Mouse (Mus musculus): ENCODE data around the gene Renbp. TPM values are rescaled to one million over a fixed set of nuclear protein-coding genes. Genes with fewer than 3 reads are reported as not detected.
A peak's percentile ranks its signal among the peaks of the same experiment; 100 is the strongest.

Renbp gene
- polyA plus RNA-seq, 1 experiment from 2014 or later, result 20.3 TPM

DNA sequence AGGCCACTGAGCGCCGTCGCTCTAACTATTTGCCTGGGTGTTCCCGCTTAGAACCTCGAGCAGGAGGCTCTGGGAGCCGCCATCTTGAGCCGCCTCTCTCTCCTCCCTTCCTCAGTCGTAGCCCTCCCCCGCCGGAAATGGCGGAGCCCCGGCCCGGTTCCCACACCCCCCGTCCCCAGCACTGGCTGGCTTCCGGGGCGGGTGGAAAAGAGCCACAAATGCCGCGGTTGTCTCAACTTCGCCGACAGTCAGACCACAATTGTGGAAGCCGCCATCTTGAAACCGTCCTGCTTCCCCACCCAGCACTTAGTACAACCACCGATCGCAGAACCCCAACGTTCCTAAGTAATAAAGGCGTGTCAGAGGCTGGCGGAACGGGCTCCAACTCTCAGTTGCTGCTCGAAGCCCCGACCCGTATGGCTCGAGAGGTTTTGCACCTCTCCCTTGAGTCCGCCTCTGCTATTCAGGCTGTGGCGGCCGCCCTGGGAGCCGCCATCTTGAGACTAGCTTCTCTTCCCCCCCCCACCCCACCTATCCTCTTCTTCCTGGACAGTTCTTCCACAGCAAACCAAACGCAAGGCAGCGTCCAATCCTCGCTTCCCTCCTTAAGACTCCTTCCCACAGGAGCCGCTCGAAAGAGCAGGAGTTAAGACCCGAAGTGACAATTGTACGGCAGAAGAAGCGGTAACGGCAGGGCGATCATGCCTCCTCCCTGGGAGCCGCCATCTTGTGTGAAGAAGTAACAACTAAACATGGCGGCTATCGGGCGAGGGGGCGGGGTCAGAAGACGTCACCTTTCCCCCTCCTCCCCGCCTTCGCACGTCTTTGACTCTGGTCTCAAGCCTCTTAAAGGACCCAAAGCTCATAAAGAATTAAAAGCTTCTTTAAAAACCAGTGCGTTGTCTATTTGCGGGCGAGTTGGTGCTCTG, 35.9 kb upstream of the Renbp start, which contains the start of gene Hcfc1:
TSS of gene Hcfc1 (minus strand) at position 110 of the 929 bp plus-strand sequence.
- DNase-seq (ENCODE audit: low spot score) (peak; percentile 85), ATAC-seq (replicated peaks; ENCODE audit: insufficient number of reproducible peaks, low FRiP score, low TSS enrichment, low read depth) (peak; percentile 80)
- H3K9ac ChIP-seq (replicated peaks; ENCODE audit: low read length), result peak within 1 kb of the TSS; percentile 76
- peaks cover 3% of the 10 kb centered on the region; the same call in 1 of the 2 replicates for H3K4me1 ChIP-seq (ENCODE audit: control insufficient read depth, insufficient read depth, low read length)
- no peaks in the 10 kb centered on the region for H3K36me3 ChIP-seq (replicated peaks; ENCODE audit: control insufficient read depth, insufficient read depth, low read depth, low read length)
- no peaks in the 10 kb centered on the region for H3K9me3 ChIP-seq (replicated peaks; ENCODE audit: control insufficient read depth, low read length)
- WGBS, result 17% methylated on average over 45 of the region's 58 CpGs
- peak within 1 kb of the TSS; percentile 96 for H3K27ac ChIP-seq (replicated peaks; ENCODE audit: low read depth, low read length)
- H3K4me3 ChIP-seq (ENCODE audit: low read depth, low read length), result peak within 1 kb of the TSS; percentile 67
- peak within 1 kb of the TSS; percentile 57 for H3K4me2 ChIP-seq (ENCODE audit: low read depth, low read length)
- H3K27me3 ChIP-seq (ENCODE audit: control insufficient read depth, insufficient read depth, low read length), result no peaks in the 10 kb centered on the region

DNA sequence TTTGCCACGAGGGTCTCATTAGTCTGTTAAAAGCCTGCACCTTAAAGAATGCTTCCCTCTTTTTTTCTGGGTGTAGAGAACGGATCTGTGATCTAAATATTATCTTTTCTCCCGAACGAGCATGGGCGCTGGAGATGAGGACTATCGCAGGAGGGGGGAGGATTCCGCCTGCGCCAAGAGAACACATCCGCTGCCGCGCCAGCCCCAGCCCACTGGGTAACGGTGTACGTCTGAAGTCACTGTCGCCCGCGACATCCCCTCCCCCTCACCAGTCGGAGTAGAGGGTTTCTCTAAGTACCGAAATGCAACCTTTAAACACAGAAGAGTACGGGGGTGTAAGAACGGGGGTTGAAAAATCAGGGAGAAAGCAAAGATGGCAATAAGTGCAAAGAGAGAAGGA, 34.7 kb upstream of the Renbp start:
- no peak for ATAC-seq (replicated peaks; ENCODE audit: insufficient number of reproducible peaks, low FRiP score, low TSS enrichment, low read depth)
- H3K27me3 ChIP-seq (ENCODE audit: control insufficient read depth, insufficient read depth, low read length), result no peaks in the 10 kb centered on the region
- peak overlapping the region; percentile 96; the same call in 1 of the 2 replicates for H3K27ac ChIP-seq (replicated peaks; ENCODE audit: low read depth, low read length)
- H3K4me3 ChIP-seq (ENCODE audit: low read depth, low read length), result peak overlapping the region; percentile 67
- no peaks in the 10 kb centered on the region for H3K36me3 ChIP-seq (replicated peaks; ENCODE audit: control insufficient read depth, insufficient read depth, low read depth, low read length)
- peak overlapping the region; percentile 76 for H3K9ac ChIP-seq (replicated peaks; ENCODE audit: low read length)
- H3K4me1 ChIP-seq (ENCODE audit: control insufficient read depth, insufficient read depth, low read length), result peaks cover 3% of the 10 kb centered on the region; the same call in 1 of the 2 replicates
- peak overlapping the region; percentile 57 for H3K4me2 ChIP-seq (ENCODE audit: low read depth, low read length)
- WGBS, result 13% methylated on average over 19 of the region's 20 CpGs
- H3K9me3 ChIP-seq (replicated peaks; ENCODE audit: control insufficient read depth, low read length), result no peaks in the 10 kb centered on the region
- DNase-seq (ENCODE audit: low spot score), result peak; percentile 30

DNA sequence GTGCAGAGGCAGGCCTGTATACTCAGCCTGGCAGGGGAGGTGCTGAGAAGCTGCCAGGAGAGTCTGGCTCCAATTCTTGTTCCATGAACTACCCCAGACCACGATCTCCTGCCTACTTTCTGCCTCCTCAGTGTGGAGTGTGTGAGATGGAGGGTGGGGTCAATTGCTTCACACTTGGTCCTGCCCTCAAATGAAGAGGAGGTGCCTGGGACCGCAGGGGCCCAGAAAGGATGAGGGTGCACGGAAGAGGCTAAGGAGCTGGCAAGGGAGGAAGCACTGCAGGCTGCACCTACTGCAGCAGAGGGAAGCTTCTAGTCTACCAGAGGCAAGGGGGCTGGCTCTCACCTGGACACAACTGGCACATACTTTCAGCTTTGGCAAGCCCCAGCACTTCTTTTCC, 33.7 kb upstream of the Renbp start:
- H3K27ac ChIP-seq (replicated peaks; ENCODE audit: low read depth, low read length), result no peak overlapping the region
- H3K27me3 ChIP-seq (ENCODE audit: control insufficient read depth, insufficient read depth, low read length), result no peaks in the 10 kb centered on the region
- H3K4me3 ChIP-seq (ENCODE audit: low read depth, low read length), result peak overlapping the region; percentile 67
- no peaks in the 10 kb centered on the region for H3K9me3 ChIP-seq (replicated peaks; ENCODE audit: control insufficient read depth, low read length)
- peaks cover 3% of the 10 kb centered on the region; the same call in 1 of the 2 replicates for H3K4me1 ChIP-seq (ENCODE audit: control insufficient read depth, insufficient read depth, low read length)
- no peak for ATAC-seq (replicated peaks; ENCODE audit: insufficient number of reproducible peaks, low FRiP score, low TSS enrichment, low read depth)
- H3K9ac ChIP-seq (replicated peaks; ENCODE audit: low read length), result peak overlapping the region; percentile 76
- no peaks in the 10 kb centered on the region for H3K36me3 ChIP-seq (replicated peaks; ENCODE audit: control insufficient read depth, insufficient read depth, low read depth, low read length)
- 54% methylated on average over 3 of the region's 3 CpGs for WGBS
- H3K4me2 ChIP-seq (ENCODE audit: low read depth, low read length), result peak overlapping the region; percentile 57
- DNase-seq (ENCODE audit: low spot score), result no peak

DNA sequence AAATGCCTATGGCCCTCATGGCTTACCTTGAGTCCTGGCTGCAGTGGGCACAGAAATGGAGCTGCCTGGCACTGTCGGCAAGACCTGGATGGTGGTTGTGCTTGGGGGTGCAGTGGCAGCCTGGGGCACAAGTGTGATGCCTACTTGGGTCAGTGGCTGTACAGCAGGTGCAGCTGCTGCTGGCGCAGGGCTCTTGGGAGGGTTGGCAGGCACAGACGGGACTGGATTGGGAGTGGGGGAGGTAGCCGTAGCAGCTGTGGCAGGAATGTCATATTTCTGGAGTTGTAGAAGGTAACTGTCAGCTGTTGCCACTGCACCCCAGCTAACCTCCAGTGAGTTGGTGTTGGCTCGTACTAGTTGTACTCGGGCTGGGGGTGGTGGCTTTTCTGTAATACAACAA, 24.3 kb upstream of the Renbp start:
- Histone ChIP-seq H3K9me3 (replicated peaks; ENCODE audit: control insufficient read depth, low read length) (no peaks in the 10 kb centered on the region), H3K36me3 (replicated peaks; ENCODE audit: control insufficient read depth, insufficient read depth, low read depth, low read length) (peaks cover 2% of the 10 kb centered on the region)
- no peak for DNase-seq (ENCODE audit: low spot score)

DNA sequence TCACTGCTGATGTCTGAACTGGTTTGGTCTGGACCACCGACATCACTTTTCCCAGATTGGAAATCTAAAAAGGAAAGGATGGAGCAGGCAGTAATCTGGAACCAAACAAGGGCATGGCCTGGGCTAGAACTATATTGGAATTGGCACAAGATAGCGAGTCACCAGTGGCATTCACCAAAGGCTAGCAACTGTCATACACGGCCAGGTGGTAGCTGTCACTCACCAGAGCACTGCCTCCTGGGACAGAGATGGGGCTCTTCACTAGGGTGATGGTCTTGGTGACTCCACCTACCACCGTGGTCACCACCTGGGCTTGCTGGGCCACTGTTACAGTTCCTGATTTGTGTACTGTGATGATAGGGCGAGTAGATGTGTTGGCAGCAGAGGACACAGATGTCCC, 22.0 kb upstream of the Renbp start:
- ATAC-seq (replicated peaks; ENCODE audit: insufficient number of reproducible peaks, low FRiP score, low TSS enrichment, low read depth), result no peak
- DNase-seq (ENCODE audit: low spot score), result no peak
- Histone ChIP-seq H3K4me2 (ENCODE audit: low read depth, low read length) (no peak overlapping the region), H3K27ac (replicated peaks; ENCODE audit: low read depth, low read length) (no peak overlapping the region), H3K27me3 (ENCODE audit: control insufficient read depth, insufficient read depth, low read length) (no peaks in the 10 kb centered on the region), H3K4me1 (ENCODE audit: control insufficient read depth, insufficient read depth, low read length) (no peaks in the 10 kb centered on the region), H3K9me3 (replicated peaks; ENCODE audit: control insufficient read depth, low read length) (no peaks in the 10 kb centered on the region), H3K9ac (replicated peaks; ENCODE audit: low read length) (no peak overlapping the region), H3K36me3 (replicated peaks; ENCODE audit: control insufficient read depth, insufficient read depth, low read depth, low read length) (peaks cover 2% of the 10 kb centered on the region), H3K4me3 (ENCODE audit: low read depth, low read length) (no peak overlapping the region)
- WGBS, result 93% methylated on average over 5 of the region's 5 CpGs

More for the DNA sequence above, 24.3 kb upstream of the Renbp start:
- H3K27ac ChIP-seq (replicated peaks; ENCODE audit: low read depth, low read length), result no peak overlapping the region
- no peak overlapping the region for H3K4me2 ChIP-seq (ENCODE audit: low read depth, low read length)
- no peaks in the 10 kb centered on the region for H3K27me3 ChIP-seq (ENCODE audit: control insufficient read depth, insufficient read depth, low read length)
- 95% methylated on average over 6 of the region's 6 CpGs for WGBS
- no peaks in the 10 kb centered on the region for H3K4me1 ChIP-seq (ENCODE audit: control insufficient read depth, insufficient read depth, low read length)
- no peak for ATAC-seq (replicated peaks; ENCODE audit: insufficient number of reproducible peaks, low FRiP score, low TSS enrichment, low read depth)
- H3K9ac ChIP-seq (replicated peaks; ENCODE audit: low read length), result no peak overlapping the region
- no peak overlapping the region for H3K4me3 ChIP-seq (ENCODE audit: low read depth, low read length)

DNA sequence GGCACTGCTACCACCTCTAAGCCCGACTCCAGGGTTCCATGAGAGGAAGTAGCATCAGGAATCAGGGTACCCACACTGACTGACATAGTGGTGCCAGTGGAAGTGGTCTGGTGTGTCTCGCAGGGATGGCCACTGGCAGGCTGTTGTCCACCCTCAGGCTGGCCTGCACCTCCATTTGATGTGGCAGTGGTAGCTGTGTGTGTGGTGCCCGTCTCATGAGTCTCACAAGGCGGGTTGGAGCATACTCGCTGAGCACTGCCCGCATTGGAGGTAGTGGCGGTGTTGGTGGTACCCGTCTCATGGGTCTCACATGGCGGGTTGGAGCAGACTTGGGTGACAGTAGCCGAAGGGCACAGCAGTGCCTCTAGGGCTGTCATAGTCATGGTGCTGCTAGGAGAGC, 18.7 kb upstream of the Renbp start:
- ATAC-seq (replicated peaks; ENCODE audit: insufficient number of reproducible peaks, low FRiP score, low TSS enrichment, low read depth), result no peak
- Histone ChIP-seq H3K36me3 (replicated peaks; ENCODE audit: control insufficient read depth, insufficient read depth, low read depth, low read length) (peaks cover 2% of the 10 kb centered on the region), H3K27me3 (ENCODE audit: control insufficient read depth, insufficient read depth, low read length) (no peaks in the 10 kb centered on the region), H3K9me3 (replicated peaks; ENCODE audit: control insufficient read depth, low read length) (no peaks in the 10 kb centered on the region), H3K9ac (replicated peaks; ENCODE audit: low read length) (no peak overlapping the region), H3K4me1 (ENCODE audit: control insufficient read depth, insufficient read depth, low read length) (no peaks in the 10 kb centered on the region), H3K4me2 (ENCODE audit: low read depth, low read length) (no peak overlapping the region), H3K4me3 (ENCODE audit: low read depth, low read length) (no peak overlapping the region), H3K27ac (replicated peaks; ENCODE audit: low read depth, low read length) (no peak overlapping the region)
- DNase-seq (ENCODE audit: low spot score), result no peak
- WGBS, result 97% methylated on average over 10 of the region's 10 CpGs

DNA sequence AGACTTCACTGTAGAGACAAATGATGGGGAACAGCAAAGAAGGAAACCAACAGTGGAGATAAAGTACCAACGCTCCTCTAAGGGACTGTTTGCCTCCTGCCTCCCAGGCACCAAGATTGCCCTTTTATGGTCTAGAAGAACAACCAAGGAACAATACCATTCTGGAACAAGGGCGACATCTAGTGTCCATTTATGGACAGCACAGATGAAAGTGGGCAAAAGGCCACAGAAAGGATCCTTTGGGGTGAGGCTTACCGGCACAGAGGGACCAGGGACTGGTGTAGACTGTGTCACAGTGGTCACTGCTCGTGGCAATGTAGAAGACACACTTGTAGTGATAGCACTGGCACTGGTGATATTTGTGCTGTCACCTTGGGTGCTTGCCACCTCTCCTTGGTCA, 18.0 kb upstream of the Renbp start:
- H3K27me3 ChIP-seq (ENCODE audit: control insufficient read depth, insufficient read depth, low read length), result no peaks in the 10 kb centered on the region
- H3K9me3 ChIP-seq (replicated peaks; ENCODE audit: control insufficient read depth, low read length), result no peaks in the 10 kb centered on the region
- peak; percentile 71 for DNase-seq (ENCODE audit: low spot score)
- whole genome bisulfite sequencing, result 46% methylated on average over 4 of the region's 4 CpGs
- H3K27ac ChIP-seq (replicated peaks; ENCODE audit: low read depth, low read length), result no peak overlapping the region
- ATAC-seq (replicated peaks; ENCODE audit: insufficient number of reproducible peaks, low FRiP score, low TSS enrichment, low read depth), result 0 out of 2 replicates have a peak, but pooled peaks have one; percentile 9
- H3K4me2 ChIP-seq (ENCODE audit: low read depth, low read length), result no peak overlapping the region
- no peak overlapping the region for H3K9ac ChIP-seq (replicated peaks; ENCODE audit: low read length)
- H3K4me1 ChIP-seq (ENCODE audit: control insufficient read depth, insufficient read depth, low read length), result no peaks in the 10 kb centered on the region
- H3K36me3 ChIP-seq (replicated peaks; ENCODE audit: control insufficient read depth, insufficient read depth, low read depth, low read length), result peaks cover 2% of the 10 kb centered on the region
- H3K4me3 ChIP-seq (ENCODE audit: low read depth, low read length), result no peak overlapping the region

DNA sequence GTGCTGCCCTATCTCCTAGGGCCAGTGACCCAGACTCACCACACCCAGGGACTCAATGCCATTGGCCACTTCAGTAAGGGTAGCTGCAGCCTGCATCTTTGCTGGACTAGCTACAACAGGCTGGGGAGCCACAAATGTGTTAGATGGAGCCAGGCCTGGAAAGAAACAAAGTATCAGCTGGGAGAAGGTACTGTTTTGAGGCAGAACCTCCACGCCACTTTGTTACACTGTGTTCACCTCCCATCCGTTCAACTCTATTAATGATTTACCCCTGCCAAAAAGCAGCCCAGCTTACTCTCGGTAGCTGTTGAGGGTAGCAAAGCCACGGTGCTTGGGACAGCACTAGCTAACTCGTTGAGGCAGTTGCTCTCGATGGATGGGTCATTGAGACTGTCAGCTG, 16.2 kb upstream of the Renbp start:
- no peak overlapping the region for H3K9ac ChIP-seq (replicated peaks; ENCODE audit: low read length)
- H3K27ac ChIP-seq (replicated peaks; ENCODE audit: low read depth, low read length), result no peak overlapping the region
- DNase-seq (ENCODE audit: low spot score), result no peak
- H3K9me3 ChIP-seq (replicated peaks; ENCODE audit: control insufficient read depth, low read length), result no peaks in the 10 kb centered on the region
- WGBS, result 89% methylated on average over 6 of the region's 6 CpGs
- H3K4me1 ChIP-seq (ENCODE audit: control insufficient read depth, insufficient read depth, low read length), result no peaks in the 10 kb centered on the region
- no peaks in the 10 kb centered on the region for H3K27me3 ChIP-seq (ENCODE audit: control insufficient read depth, insufficient read depth, low read length)
- H3K36me3 ChIP-seq (replicated peaks; ENCODE audit: control insufficient read depth, insufficient read depth, low read depth, low read length), result no peaks in the 10 kb centered on the region; the same call in none of the 2 replicates
- H3K4me3 ChIP-seq (ENCODE audit: low read depth, low read length), result no peak overlapping the region
- no peak overlapping the region for H3K4me2 ChIP-seq (ENCODE audit: low read depth, low read length)
- ATAC-seq (replicated peaks; ENCODE audit: insufficient number of reproducible peaks, low FRiP score, low TSS enrichment, low read depth), result no peak

Measured in embryonic facial prominence, embryonic 11.5 days (tissue).